Mouse (Mus musculus): ENCODE measurements around the gene 4931406P16Rik. TPM values are rescaled to one million over a fixed set of nuclear protein-coding genes. Genes with fewer than 3 reads are reported as not detected.

Gene 4931406P16Rik
- polyA plus RNA-seq, 1 experiment, result 32.0 TPM

GRCm38 (mm10) chr7:34319123-34319522 lies 5.8 kb upstream of the 4931406P16Rik start:
- Histone ChIP-seq H3K27ac (ENCODE audit: insufficient read depth, low read length) (peak overlapping the region; percentile 78), H3K4me1 (ENCODE audit: control insufficient read depth, insufficient read depth, low read length) (peaks cover 2% of the 10 kb centered on the region), H3K4me3 (ENCODE audit: insufficient read depth, low read length) (no peak overlapping the region)
- no peak for TF ChIP-seq CTCF (IDR thresholded peaks at IDR 0.05; ENCODE audit: extremely low read depth, insufficient read depth, low read length)
- TF ChIP-seq POLR2A (IDR thresholded peaks at IDR 0.05; ENCODE audit: extremely low read depth, insufficient read depth, low read length), result no peak

GRCm38 (mm10) chr7:34317901-34318476 lies 4.6 kb upstream of the 4931406P16Rik start:
- Histone ChIP-seq H3K4me1 (ENCODE audit: control insufficient read depth, insufficient read depth, low read length) (peaks cover 3% of the 10 kb centered on the region), H3K4me3 (ENCODE audit: insufficient read depth, low read length) (no peak overlapping the region), H3K27ac (ENCODE audit: insufficient read depth, low read length) (peak overlapping the region; percentile 73)
- TF ChIP-seq POLR2A (IDR thresholded peaks at IDR 0.05; ENCODE audit: extremely low read depth, insufficient read depth, low read length) (no peak), CTCF (IDR thresholded peaks at IDR 0.05; ENCODE audit: extremely low read depth, insufficient read depth, low read length) (no peak)

- H3K4me3 ChIP-seq (ENCODE audit: insufficient read depth, low read length), result peak overlapping the region; percentile 95
- H3K27ac ChIP-seq (ENCODE audit: insufficient read depth, low read length), result peak overlapping the region; percentile 95
- H3K4me1 ChIP-seq (ENCODE audit: control insufficient read depth, insufficient read depth, low read length), result peaks cover 8% of the 10 kb centered on the region; the same call in 1 of the 2 replicates
- TF ChIP-seq CTCF (IDR thresholded peaks at IDR 0.05; ENCODE audit: extremely low read depth, insufficient read depth, low read length) (no peak), POLR2A (IDR thresholded peaks at IDR 0.05; ENCODE audit: extremely low read depth, insufficient read depth, low read length) (no peak)
Observed at GRCm38 (mm10) chr7:34312786-34313442, 437 bp downstream of the 4931406P16Rik start.

- Histone ChIP-seq H3K4me3 (ENCODE audit: insufficient read depth, low read length) (no peak overlapping the region), H3K27ac (ENCODE audit: insufficient read depth, low read length) (0 out of 2 replicates have a peak overlapping the region, but pooled peaks have one; percentile 66), H3K4me1 (ENCODE audit: control insufficient read depth, insufficient read depth, low read length) (peaks cover 11% of the 10 kb centered on the region; the same call in 1 of the 2 replicates)
- TF ChIP-seq POLR2A (IDR thresholded peaks at IDR 0.05; ENCODE audit: extremely low read depth, insufficient read depth, low read length) (no peak), CTCF (IDR thresholded peaks at IDR 0.05; ENCODE audit: extremely low read depth, insufficient read depth, low read length) (no peak)
Observed at GRCm38 (mm10) chr7:34309186-34309764, 4.1 kb downstream of the 4931406P16Rik start.

- no peak for TF ChIP-seq CTCF (IDR thresholded peaks at IDR 0.05; ENCODE audit: extremely low read depth, insufficient read depth, low read length)
- no peak for TF ChIP-seq POLR2A (IDR thresholded peaks at IDR 0.05; ENCODE audit: extremely low read depth, insufficient read depth, low read length)
- peaks cover 9% of the 10 kb centered on the region; the same call in 1 of the 2 replicates for H3K4me1 ChIP-seq (ENCODE audit: control insufficient read depth, insufficient read depth, low read length)
- no peak overlapping the region for H3K27ac ChIP-seq (ENCODE audit: insufficient read depth, low read length)
- no peak overlapping the region for H3K4me3 ChIP-seq (ENCODE audit: insufficient read depth, low read length)
Observed at GRCm38 (mm10) chr7:34308586-34308985, 4.8 kb downstream of the 4931406P16Rik start.

- TF ChIP-seq CTCF (IDR thresholded peaks at IDR 0.05; ENCODE audit: extremely low read depth, insufficient read depth, low read length), result no peak
- Histone ChIP-seq H3K4me3 (ENCODE audit: insufficient read depth, low read length) (no peak overlapping the region), H3K27ac (ENCODE audit: insufficient read depth, low read length) (peak overlapping the region; percentile 80; the same call in 1 of the 2 replicates), H3K4me1 (ENCODE audit: control insufficient read depth, insufficient read depth, low read length) (peaks cover 8% of the 10 kb centered on the region; the same call in 1 of the 2 replicates)
Observed at GRCm38 (mm10) chr7:34305454-34305853, 7.9 kb downstream of the 4931406P16Rik start.

GRCm38 (mm10) chr7:34302651-34303050 lies 10.7 kb downstream of the 4931406P16Rik start:
- H3K4me3 ChIP-seq (ENCODE audit: insufficient read depth, low read length), result no peak overlapping the region
- TF ChIP-seq CTCF (IDR thresholded peaks at IDR 0.05; ENCODE audit: extremely low read depth, insufficient read depth, low read length), result no peak
- TF ChIP-seq POLR2A (IDR thresholded peaks at IDR 0.05; ENCODE audit: extremely low read depth, insufficient read depth, low read length), result no peak
- H3K27ac ChIP-seq (ENCODE audit: insufficient read depth, low read length), result no peak overlapping the region
- peaks cover 3% of the 10 kb centered on the region; the same call in 1 of the 2 replicates for H3K4me1 ChIP-seq (ENCODE audit: control insufficient read depth, insufficient read depth, low read length)

- Histone ChIP-seq H3K27ac (ENCODE audit: insufficient read depth, low read length) (0 out of 2 replicates have a peak overlapping the region, but pooled peaks have one; percentile 10), H3K4me1 (ENCODE audit: control insufficient read depth, insufficient read depth, low read length) (peaks cover 3% of the 10 kb centered on the region; the same call in 1 of the 2 replicates), H3K4me3 (ENCODE audit: insufficient read depth, low read length) (no peak overlapping the region)
- TF ChIP-seq CTCF (IDR thresholded peaks at IDR 0.05; ENCODE audit: extremely low read depth, insufficient read depth, low read length) (no peak), POLR2A (IDR thresholded peaks at IDR 0.05; ENCODE audit: extremely low read depth, insufficient read depth, low read length) (no peak)
Observed at GRCm38 (mm10) chr7:34301952-34302351, 11.4 kb downstream of the 4931406P16Rik start.

GRCm38 (mm10) chr7:34298818-34299217 lies 14.5 kb downstream of the 4931406P16Rik start:
- no peak for TF ChIP-seq POLR2A (IDR thresholded peaks at IDR 0.05; ENCODE audit: extremely low read depth, insufficient read depth, low read length)
- TF ChIP-seq CTCF (IDR thresholded peaks at IDR 0.05; ENCODE audit: extremely low read depth, insufficient read depth, low read length), result no peak
- no peak overlapping the region for H3K27ac ChIP-seq (ENCODE audit: insufficient read depth, low read length)
- H3K4me1 ChIP-seq (ENCODE audit: control insufficient read depth, insufficient read depth, low read length), result no peaks in the 10 kb centered on the region; the same call in 1 of the 2 replicates

More at GRCm38 (mm10) chr7:34298818-34299217, 14.5 kb downstream of the 4931406P16Rik start:
- no peak overlapping the region for H3K4me3 ChIP-seq (ENCODE audit: insufficient read depth, low read length)
